Mouse (Mus musculus) granulocyte monocyte progenitor cell, adult 5-6 weeks (primary cell): ENCODE results near the gene Ktn1. TPM values are rescaled to one million over a fixed set of nuclear protein-coding genes. Genes with fewer than 3 reads are reported as not detected.

Experiments
- ATAC-seq: replicated peaks from 2 replicates; pipeline ENCODE4 v1.8.0; 2016; ENCODE audit warnings: mild to moderate bottlenecking, moderate TSS enrichment, inconsistent platforms; ENCODE audit not compliant: poor library complexity, severe bottlenecking
- total RNA-seq, 2 experiments: library from RNA; stranded (forward) in 1 of 2; stranded (reverse) in 1 of 2; fragments of 200-712, 200-1000 nt in 1 of 2; fragments of >200 nt in 1 of 2; fragmentation: Nextera tagmentation in 1 of 2; gene quantifications; 2 replicates each; pipeline ENCODE4 v1.2.3; 2014 to 2017

Gene Ktn1
- total RNA-seq, 2 experiments from 2014 or later, result 19.8 to 33.9 TPM

- 0 out of 2 replicates have a peak, but pooled peaks have one; percentile 24 for ATAC-seq
Observed at GRCm38 (mm10) chr14:47751422-47752205, 103.4 kb downstream of the Ktn1 start.

- ATAC-seq, result no peak
Observed at GRCm38 (mm10) chr14:47753561-47753960, 105.3 kb downstream of the Ktn1 start.

GRCm38 (mm10) chr14:47754253-47754897, 106.1 kb downstream of the Ktn1 start:
- peak; percentile 92 for ATAC-seq

- ATAC-seq, result no peak
Observed at GRCm38 (mm10) chr14:47756411-47757065, 108.3 kb downstream of the Ktn1 start.

- no peak for ATAC-seq
Observed at GRCm38 (mm10) chr14:47765192-47765591, 116.9 kb downstream of the Ktn1 start.

- ATAC-seq, result no peak
Observed at GRCm38 (mm10) chr14:47765796-47766195, 117.5 kb downstream of the Ktn1 start.

GRCm38 (mm10) chr14:47766373-47766772, 118.1 kb downstream of the Ktn1 start:
- ATAC-seq, result no peak

GRCm38 (mm10) chr14:47771496-47771895, 123.2 kb downstream of the Ktn1 start:
- ATAC-seq, result no peak

GRCm38 (mm10) chr14:47775543-47775942, 127.3 kb downstream of the Ktn1 start:
- ATAC-seq, result no peak

- ATAC-seq, result no peak
Observed at GRCm38 (mm10) chr14:47776260-47777035, 128.2 kb downstream of the Ktn1 start.

- ATAC-seq, result no peak
Observed at GRCm38 (mm10) chr14:47786112-47786511, 137.9 kb downstream of the Ktn1 start.

Other genes starting within 250 kb of the Ktn1 start
- 22.0 and 42.3 TPM in 2 replicates for gene Dlgap5, start 230.0 kb upstream of the Ktn1 start, total RNA-seq (2014; fragmentation: Nextera tagmentation)
- 71.8 and 72.0 TPM in 2 replicates for gene Dlgap5, start 230.0 kb upstream of the Ktn1 start, total RNA-seq (2017)
- gene Fbxo34, start 198.0 kb upstream of the Ktn1 start, total RNA-seq (2014; fragmentation: Nextera tagmentation), result 10.7 and 13.2 TPM in 2 replicates
- gene Fbxo34, start 198.0 kb upstream of the Ktn1 start, total RNA-seq (2017), result 27.4 and 32.9 TPM in 2 replicates
- gene Atg14, start 77.8 kb upstream of the Ktn1 start, total RNA-seq (2014; fragmentation: Nextera tagmentation), result 7.2 and 11.2 TPM in 2 replicates
- 6.5 and 6.9 TPM in 2 replicates for gene Atg14, start 77.8 kb upstream of the Ktn1 start, total RNA-seq (2017)